Mouse (Mus musculus) urinary bladder, postnatal 10 days (tissue): ENCODE measurements around the gene Lrrtm3.

Source experiments
- DNase-seq: peaks from one replicate; pipeline ENCODE4 v3.0.0; 2022; ENCODE audit warnings: low spot score

Lrrtm3 gene

GRCm38 (mm10) chr10:64041218-64041617 lies 48.9 kb downstream of the Lrrtm3 start:
- no peak for DNase-seq

GRCm38 (mm10) chr10:64039760-64040535 lies 50.1 kb downstream of the Lrrtm3 start:
- no peak for DNase-seq

DNA sequence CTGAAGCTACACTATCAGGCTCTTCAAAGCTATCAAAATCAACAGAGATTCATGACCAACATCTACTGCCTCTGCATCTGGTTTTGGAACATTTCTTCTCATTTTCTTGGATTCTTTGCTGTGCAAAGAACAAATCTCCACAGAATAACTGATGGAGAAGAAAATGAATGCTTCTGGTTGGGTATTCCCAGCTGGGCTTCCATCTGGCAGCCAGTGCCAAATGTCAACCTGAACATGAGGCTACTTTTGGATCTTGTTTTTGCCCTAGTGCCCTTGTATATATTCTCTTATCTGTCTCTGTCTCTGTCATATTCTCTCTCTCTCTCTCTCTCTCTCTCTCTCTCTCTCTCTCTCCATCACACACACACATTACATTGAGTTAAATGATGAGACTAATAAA lies 59.2 kb downstream of the Lrrtm3 start:
- no peak for DNase-seq

- DNase-seq: no peak
These were observed 66.7 kb downstream of the Lrrtm3 start for GRCm38 (mm10) chr10:64023340-64023739.

DNA sequence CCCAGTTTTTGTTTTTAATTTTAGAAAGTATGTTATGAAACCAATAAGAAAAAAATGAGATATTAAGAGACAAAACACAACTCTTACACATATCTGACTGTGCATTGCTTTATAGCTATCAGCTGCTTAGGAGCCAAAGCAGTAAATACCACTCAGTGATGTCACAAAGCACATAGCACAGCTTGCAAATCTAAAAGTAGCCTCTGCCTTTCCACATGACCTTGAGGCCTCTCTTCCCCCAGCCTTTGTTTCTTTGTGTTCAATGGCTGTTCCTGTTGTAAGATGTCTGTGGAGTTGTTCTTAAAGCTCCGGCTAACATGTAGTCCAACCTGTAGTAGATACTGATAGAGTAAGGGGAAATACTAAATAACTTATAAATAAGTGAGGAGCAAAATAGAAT lies 69.7 kb downstream of the Lrrtm3 start:
- no peak for DNase-seq

DNA sequence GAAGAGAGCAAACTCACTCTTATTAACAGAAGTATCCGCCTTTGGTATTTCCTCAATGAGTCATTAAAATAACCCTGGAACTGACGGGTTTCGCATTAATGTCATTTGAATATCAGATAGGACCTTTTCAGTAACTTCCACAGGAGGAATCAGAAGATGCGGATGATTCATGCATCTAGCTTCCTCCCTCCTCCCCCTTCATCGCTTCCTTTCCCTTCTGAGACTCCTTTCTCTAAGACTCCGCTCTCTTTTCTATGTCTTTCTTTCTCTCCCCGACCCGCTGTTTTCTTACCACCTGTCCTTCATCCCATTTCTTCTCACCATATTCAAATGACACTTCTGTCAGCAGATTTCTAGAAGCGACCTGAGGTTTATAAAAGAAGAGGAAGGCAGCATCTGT lies 88.1 kb downstream of the Lrrtm3 start:
- DNase-seq: no peak

DNA sequence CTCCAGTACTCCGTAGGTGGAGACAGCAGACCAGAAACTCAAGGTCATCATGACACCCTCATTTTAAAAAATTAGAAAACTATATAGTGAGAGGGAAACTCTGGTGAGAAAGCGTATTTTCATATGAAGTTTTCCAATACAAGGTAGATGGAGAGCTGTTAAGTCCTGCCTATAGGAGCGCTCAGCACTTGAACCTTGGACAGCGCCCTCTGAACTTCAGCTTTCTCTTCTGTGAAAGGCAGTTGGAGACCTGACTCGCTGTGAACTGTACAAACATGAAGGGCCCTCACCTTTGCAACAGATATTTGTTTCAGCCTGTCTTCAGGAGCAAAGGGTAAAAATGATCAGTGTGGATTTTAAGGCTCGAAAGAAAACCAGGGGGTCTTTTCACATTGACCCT lies 88.5 kb downstream of the Lrrtm3 start:
- no peak for DNase-seq

- no peak for DNase-seq
These were observed 95.8 kb downstream of the Lrrtm3 start for GRCm38 (mm10) chr10:63994251-63994650.

DNA sequence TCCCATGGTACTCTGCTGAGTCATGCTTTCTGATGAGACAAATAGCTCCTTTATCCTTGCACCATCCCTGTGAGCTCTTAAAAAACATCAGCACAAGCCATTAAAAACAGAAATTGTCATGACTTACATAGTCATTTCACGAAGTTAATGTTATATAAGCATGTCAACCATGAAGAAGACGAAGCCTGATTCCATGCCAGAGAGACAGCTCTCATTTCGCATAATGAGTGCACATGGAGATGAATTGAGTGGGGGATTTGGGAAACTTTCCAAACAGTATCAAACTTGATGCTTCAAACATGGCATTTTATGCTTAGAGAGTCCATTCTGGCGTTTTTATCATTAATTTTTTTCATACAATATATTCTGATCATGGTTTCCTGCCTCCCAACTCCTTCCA lies 104.5 kb downstream of the Lrrtm3 start:
- DNase-seq: no peak

DNA sequence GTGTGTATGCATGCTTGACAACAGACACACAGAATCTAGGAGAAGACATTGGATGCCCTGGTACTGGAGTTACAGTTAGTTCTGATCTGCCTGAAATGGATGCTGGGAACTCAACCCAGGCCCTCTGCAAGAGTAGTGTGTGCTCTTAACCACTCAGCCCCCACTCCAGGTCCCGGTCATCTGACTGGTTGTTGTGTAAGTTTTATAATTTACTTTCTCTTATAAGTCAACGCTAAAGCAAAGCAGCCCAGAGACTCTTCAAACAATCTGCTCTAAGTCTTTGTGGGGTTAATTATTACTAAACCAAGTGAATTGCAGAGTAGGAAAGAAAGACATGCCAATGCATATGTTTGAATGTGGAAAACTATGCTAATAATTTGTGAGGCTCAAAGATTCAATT lies 110.7 kb downstream of the Lrrtm3 start:
- no peak for DNase-seq

DNA sequence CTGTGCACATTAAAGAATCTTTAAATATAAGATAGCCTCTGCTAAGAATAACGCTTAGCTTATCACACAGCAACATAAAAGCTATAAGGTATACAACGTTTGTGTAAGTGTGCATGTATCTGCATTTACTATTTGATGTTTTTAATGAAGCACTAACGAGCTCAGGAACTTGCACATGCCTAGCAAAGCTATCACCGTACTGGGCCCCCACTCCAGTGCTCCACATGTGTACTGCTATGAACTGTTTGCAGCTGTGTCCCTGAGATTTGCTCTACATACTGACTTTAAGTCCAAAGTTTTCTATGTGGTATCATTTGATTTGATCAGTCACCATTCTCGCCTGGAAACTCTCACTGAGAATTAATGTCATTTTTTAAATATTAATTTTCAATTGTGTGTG lies 111.1 kb downstream of the Lrrtm3 start:
- DNase-seq: no peak

DNA sequence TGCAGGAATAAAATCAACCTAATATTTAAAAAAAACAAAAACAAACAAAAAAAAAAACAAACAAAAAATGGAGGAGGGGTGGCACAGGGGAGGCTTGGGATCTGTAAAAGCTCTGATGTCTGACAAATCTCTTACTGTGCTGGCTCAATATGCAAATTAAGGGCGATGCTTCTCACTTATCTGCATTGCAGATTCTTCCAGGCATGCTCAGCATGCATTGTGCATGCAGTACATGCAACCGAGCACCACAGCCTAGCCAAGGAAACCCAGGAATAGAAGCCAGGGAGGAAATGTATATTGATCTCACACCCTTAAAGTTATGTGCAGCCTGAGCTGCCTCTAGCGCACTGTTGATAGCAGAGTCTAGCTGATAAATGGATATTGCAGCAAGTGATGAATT lies 111.5 kb downstream of the Lrrtm3 start:
- DNase-seq: no peak

DNA sequence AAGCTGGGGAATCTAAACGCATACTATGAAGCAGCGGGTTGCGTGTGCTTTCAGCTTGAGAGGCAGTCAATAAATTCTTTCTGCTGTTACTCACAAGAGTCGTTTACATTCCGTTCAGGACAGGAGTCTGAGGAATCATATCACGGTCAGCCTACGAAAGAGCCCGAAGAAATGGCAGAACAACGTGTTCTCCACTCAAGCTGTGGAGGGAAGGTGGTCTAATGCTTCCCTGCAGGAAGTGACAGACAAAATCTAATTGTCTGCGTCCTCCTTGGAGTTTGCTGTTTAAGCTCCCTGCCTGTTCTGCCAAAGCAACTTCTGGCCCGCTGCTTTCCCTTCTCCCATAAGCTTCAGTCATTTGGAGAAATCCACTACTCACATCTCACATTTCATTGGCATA lies 112.0 kb downstream of the Lrrtm3 start:
- DNase-seq: no peak

GRCm38 (mm10) chr10:63972300-63972699 lies 117.8 kb downstream of the Lrrtm3 start:
- DNase-seq: no peak

- no peak for DNase-seq
These were observed 135.7 kb downstream of the Lrrtm3 start for GRCm38 (mm10) chr10:63954308-63954930.

DNA sequence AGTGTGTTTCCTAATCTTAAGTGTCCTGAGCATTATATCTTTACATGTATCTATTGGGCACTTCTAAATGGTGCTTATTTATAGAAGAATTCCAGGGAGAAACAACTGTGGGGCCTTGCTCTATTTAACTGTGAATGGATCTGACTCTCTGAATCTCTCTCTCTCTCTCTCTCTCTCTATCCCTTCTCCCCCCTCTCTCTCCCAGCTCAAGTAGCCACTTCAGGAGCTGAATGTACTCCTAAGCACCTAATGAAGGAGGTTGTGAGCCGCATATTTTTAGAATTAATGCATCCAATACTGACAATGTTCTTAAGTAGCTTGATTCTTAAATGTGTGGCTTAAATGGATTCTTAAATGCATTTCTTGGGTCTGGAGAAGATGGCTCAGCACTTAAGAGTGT lies 138.6 kb downstream of the Lrrtm3 start:
- DNase-seq: no peak

DNA sequence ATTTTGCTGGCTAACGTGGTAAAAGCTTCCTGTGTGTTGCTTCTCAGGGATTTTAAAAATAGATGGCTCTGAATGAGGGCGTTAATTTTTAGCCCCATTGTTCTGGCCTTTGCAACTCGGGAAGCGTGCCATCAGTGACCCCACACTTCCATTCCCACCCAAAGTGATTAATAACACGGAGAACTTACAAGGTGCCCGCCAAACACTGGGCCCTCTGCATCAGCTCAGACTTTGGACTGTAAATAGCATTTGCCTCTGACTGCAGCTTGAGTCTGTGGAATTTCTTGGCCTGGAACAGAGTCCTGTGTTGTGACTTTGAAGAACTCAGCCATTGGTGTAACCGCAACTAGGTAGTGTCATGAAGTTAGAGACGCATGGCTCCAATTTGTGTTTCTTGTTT lies 139.2 kb downstream of the Lrrtm3 start:
- no peak for DNase-seq

GRCm38 (mm10) chr10:63947266-63947665 lies 142.8 kb downstream of the Lrrtm3 start:
- no peak for DNase-seq

GRCm38 (mm10) chr10:63945534-63945933 lies 144.5 kb downstream of the Lrrtm3 start:
- DNase-seq: no peak

- DNase-seq: no peak
These were observed 156.1 kb downstream of the Lrrtm3 start for GRCm38 (mm10) chr10:63933946-63934345.

GRCm38 (mm10) chr10:63927334-63927733 lies 162.7 kb downstream of the Lrrtm3 start, which contains the start of gene Gm10118:
Gm10118 (minus strand) TSS chr10:63927434.
- no peak for DNase-seq

GRCm38 (mm10) chr10:63908878-63909277 lies 181.2 kb downstream of the Lrrtm3 start:
- no peak for DNase-seq

GRCm38 (mm10) chr10:63899891-63900290 lies 190.2 kb downstream of the Lrrtm3 start:
- DNase-seq: no peak

DNA sequence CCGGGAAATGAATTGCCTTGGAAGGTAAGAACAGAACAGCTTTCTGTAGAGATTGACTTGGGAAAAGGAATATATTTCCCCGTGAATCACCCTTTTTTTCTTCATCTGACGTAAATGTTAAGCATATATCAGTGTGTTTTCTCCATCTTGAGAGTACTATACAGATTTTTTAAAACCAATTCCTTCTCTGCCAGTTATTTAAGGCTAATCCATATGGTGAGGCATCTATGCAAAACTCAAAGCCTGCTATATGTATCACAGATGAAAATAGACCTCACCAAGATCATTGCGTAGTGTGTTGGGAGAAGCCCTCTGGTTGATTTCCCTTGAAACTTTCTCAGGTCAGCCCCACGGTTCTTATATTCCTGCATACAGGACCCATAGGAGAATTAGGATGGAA lies 195.5 kb downstream of the Lrrtm3 start:
- DNase-seq: no peak
